Comparison of ENCODE assay signal across 19 mouse cellular contexts in the genomic region with DNA sequence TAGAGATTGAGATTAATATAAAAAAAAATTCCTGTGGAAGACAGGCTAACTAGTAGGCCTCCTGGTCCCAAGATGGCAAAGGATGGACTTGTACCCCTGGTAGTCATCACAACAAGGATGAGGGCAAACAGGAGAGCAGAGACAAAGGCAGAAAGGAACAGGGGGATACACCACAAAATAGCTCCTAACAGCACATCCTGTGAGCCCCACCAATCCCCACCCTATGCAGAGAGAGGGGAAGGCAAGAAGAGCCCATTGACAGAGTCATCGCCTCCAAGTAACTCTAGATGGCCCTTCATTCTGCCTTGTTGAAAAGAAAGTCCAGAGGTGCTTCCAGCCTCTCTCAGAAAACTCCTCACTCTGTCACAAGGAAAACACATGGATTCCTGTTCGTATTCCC.
A peak's percentile ranks its signal among the peaks of the same experiment; 100 is the strongest.
DNase-seq lines count a peak whose midpoint lies in the region; ATAC-seq lines count a peak whose summit lies in the region.
"Had no signal": no experiment of that assay in that cellular context is flagged by ENCODE, and none has a peak within 500 bp of the region (broad histone marks: within the 10 kb centered on the region; RNA-seq: fewer than 3 reads in every experiment).

No protein-coding gene starts in this region.

- H3K27ac ChIP-seq in midbrain, embryonic 11.5 days (ENCODE audit: low read depth, low read length) = no peak overlapping the region
- H3K27ac ChIP-seq in midbrain, embryonic 16.5 days (ENCODE audit: low read length) = no peak overlapping the region

- no peak for ATAC-seq in midbrain, embryonic 11.5 days (ENCODE audit: low FRiP score)
- no peak for ATAC-seq in midbrain, embryonic 16.5 days
- ATAC-seq: activated CD4-positive, CD25-positive, alpha-beta regulatory T cell, adult 4 months; CD4-positive, CD25-positive, alpha-beta regulatory T cell, adult 4 months; Patski had no signal

- intact Hi-C loops in heart, postnatal 36 days (cut with DNase I) = no loop called here

- no peak overlapping the region for H3K9ac ChIP-seq in midbrain, embryonic 11.5 days (ENCODE audit: low read length)
- no peak overlapping the region for H3K9ac ChIP-seq in midbrain, embryonic 16.5 days (ENCODE audit: low read depth, low read length)

- no peak overlapping the region for H3K4me2 ChIP-seq in midbrain, embryonic 11.5 days
- no peak overlapping the region for H3K4me2 ChIP-seq in midbrain, embryonic 16.5 days (ENCODE audit: low read length)

- H3K4me3 ChIP-seq in midbrain, embryonic 11.5 days (ENCODE audit: low read depth, low read length) = no peak overlapping the region
- no peak overlapping the region for H3K4me3 ChIP-seq in midbrain, embryonic 16.5 days (ENCODE audit: low read depth, low read length)

- H3K36me3 ChIP-seq in midbrain, embryonic 11.5 days (ENCODE audit: control insufficient read depth, insufficient read depth, low read length) = no peaks in the 10 kb centered on the region
- H3K36me3 ChIP-seq in midbrain, embryonic 16.5 days (ENCODE audit: control insufficient read depth, insufficient read depth, low read length) = no peaks in the 10 kb centered on the region
- H3K36me3 ChIP-seq: G1E had no signal

- WGBS in midbrain, embryonic 11.5 days = 87% methylated on average over 2 of the region's 2 CpGs
- WGBS in midbrain, embryonic 16.5 days = 85% methylated on average over 2 of the region's 2 CpGs

- DNase-seq in heart, adult 11 months = peak; percentile 71
- DNase-seq in heart, postnatal 36 days = no peak
- DNase-seq in midbrain, embryonic 11.5 days (ENCODE audit: low spot score, missing footprints) = peak; percentile 68
- DNase-seq: adrenal gland, adult 2 months; adrenal gland, adult 8-10 months; adrenal gland, postnatal 10 days; adrenal gland, postnatal 14 days; adrenal gland, postnatal 25 days; adrenal gland, postnatal 36 days; B cell, adult 2 months; cerebellum, adult 11 months; cerebellum, adult 11-12 months; cerebellum, adult 18-20 months had no signal

- H3K4me1 ChIP-seq in midbrain, embryonic 11.5 days (ENCODE audit: control insufficient read depth, insufficient read depth, low read length) = no peaks in the 10 kb centered on the region
- no peaks in the 10 kb centered on the region for H3K4me1 ChIP-seq in midbrain, embryonic 16.5 days (ENCODE audit: control insufficient read depth, insufficient read depth, low read length)

- no peaks in the 10 kb centered on the region for H3K27me3 ChIP-seq in midbrain, embryonic 11.5 days (ENCODE audit: control insufficient read depth, insufficient read depth, low read length)
- no peaks in the 10 kb centered on the region for H3K27me3 ChIP-seq in midbrain, embryonic 16.5 days (ENCODE audit: control insufficient read depth, insufficient read depth, low read depth, low read length)
- H3K27me3 ChIP-seq: CH12.LX, Patski had no signal

- no peaks in the 10 kb centered on the region for H3K9me3 ChIP-seq in midbrain, embryonic 11.5 days (ENCODE audit: control insufficient read depth, low read length)
- H3K9me3 ChIP-seq in midbrain, embryonic 16.5 days (replicated peaks; ENCODE audit: control insufficient read depth, low read length, poor library complexity, severe bottlenecking) = no peaks in the 10 kb centered on the region
- H3K9me3 ChIP-seq: G1E had no signal

Comparison
In these comparisons a context has a peak if more than half of its experiments do, and no peak if none do; other contexts are left out.
1. DNase-seq: peak in heart, adult 11 months (single experiment) and midbrain, embryonic 11.5 days (single experiment); none in heart, postnatal 36 days (0 of 2).